Mouse (Mus musculus): ENCODE data around the gene Gsto1.

GRCm38 (mm10) chr19:47876252-47876651 lies 21.5 kb downstream of the Gsto1 start:
- no peak for TF ChIP-seq CTCF (IDR thresholded peaks at IDR 0.05; ENCODE audit: insufficient read depth, low read depth, low read length)
- TF ChIP-seq POLR2A (IDR thresholded peaks at IDR 0.05; ENCODE audit: insufficient read depth, low read depth, low read length), result no peak
